ENCODE assay signal across 22 mouse cellular contexts in the genomic region with DNA sequence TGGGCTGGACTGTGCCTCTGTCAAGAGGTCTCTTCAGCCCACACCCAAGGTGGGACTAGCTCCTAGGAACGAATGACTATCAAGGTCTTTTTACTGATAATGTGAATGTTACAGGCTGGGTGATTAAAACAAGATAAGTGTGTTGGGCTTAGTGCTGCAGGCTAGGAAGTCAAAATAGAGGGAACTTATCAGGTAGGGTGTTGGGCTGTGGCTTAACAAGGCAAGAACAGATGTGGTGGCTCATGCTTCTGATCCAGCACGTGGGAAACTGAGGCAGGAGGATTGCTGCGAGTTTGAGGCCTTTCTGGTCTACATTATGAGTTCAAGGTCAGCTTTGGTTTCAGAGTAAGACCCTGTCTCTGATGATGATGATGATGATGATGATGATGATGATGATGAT.
DNase-seq lines count a peak whose midpoint lies in the region; ATAC-seq and TF ChIP-seq lines count a peak whose summit lies in the region.
"Had no signal": no experiment of that assay in that cellular context is flagged by ENCODE, and none has a peak within 500 bp of the region (broad histone marks: within the 10 kb centered on the region; RNA-seq: fewer than 3 reads in every experiment).

No protein-coding gene starts in this region.

- no peak overlapping the region for H3K9ac ChIP-seq in limb, embryonic 15.5 days
- no peak overlapping the region for H3K9ac ChIP-seq in stomach, embryonic 15.5 days
- H3K9ac ChIP-seq in stomach, postnatal 0 days (ENCODE audit: low read length): no peak overlapping the region
- no peak overlapping the region for H3K9ac ChIP-seq in midbrain, embryonic 15.5 days
- H3K9ac ChIP-seq: embryonic facial prominence, embryonic 12.5 days; forebrain, embryonic 13.5 days; forebrain, postnatal 0 days; heart, embryonic 12.5 days; hindbrain, embryonic 15.5 days had no signal

- no peak for DNase-seq in limb, embryonic 10.5 days (ENCODE audit: low spot score)
- no peak for DNase-seq in stomach, postnatal 0 days (ENCODE audit: low spot score)
- DNase-seq in layer of hippocampus, adult 9-10 months (ENCODE audit: low spot score): no peak
- DNase-seq: adrenal gland, postnatal 14 days; B cell, adult 2 months; cerebellum, adult 11-12 months; cerebellum, adult 9-10 months; cerebellum, postnatal 25 days; forebrain, postnatal 0 days; gastrocnemius, adult 2 months; gastrocnemius, postnatal 25 days had no signal

- no peaks in the 10 kb centered on the region for H3K9me3 ChIP-seq in limb, embryonic 15.5 days
- H3K9me3 ChIP-seq in limb, embryonic 10.5 days (replicated peaks): no peaks in the 10 kb centered on the region
- no peaks in the 10 kb centered on the region for H3K9me3 ChIP-seq in stomach, embryonic 15.5 days
- no peaks in the 10 kb centered on the region for H3K9me3 ChIP-seq in stomach, postnatal 0 days (ENCODE audit: control insufficient read depth, low read length)
- no peaks in the 10 kb centered on the region for H3K9me3 ChIP-seq in midbrain, embryonic 15.5 days
- H3K9me3 ChIP-seq: embryonic facial prominence, embryonic 12.5 days; forebrain, embryonic 13.5 days; heart, embryonic 12.5 days; hindbrain, embryonic 10.5 days; hindbrain, embryonic 15.5 days had no signal

- no peak overlapping the region for H3K4me2 ChIP-seq in limb, embryonic 15.5 days
- H3K4me2 ChIP-seq in stomach, embryonic 15.5 days: no peak overlapping the region
- no peak overlapping the region for H3K4me2 ChIP-seq in stomach, postnatal 0 days (replicated peaks; ENCODE audit: low read depth)
- H3K4me2 ChIP-seq in midbrain, embryonic 15.5 days: no peak overlapping the region
- H3K4me2 ChIP-seq: embryonic facial prominence, embryonic 12.5 days; forebrain, embryonic 13.5 days; heart, embryonic 12.5 days; hindbrain, embryonic 15.5 days had no signal

- no peak for TF ChIP-seq EP300 in stomach, postnatal 0 days (optimal IDR thresholded peaks at IDR 0.05)

- H3K4me3 ChIP-seq in limb, embryonic 15.5 days: no peak overlapping the region
- no peak overlapping the region for H3K4me3 ChIP-seq in limb, embryonic 10.5 days
- H3K4me3 ChIP-seq in stomach, embryonic 15.5 days (replicated peaks): no peak overlapping the region
- H3K4me3 ChIP-seq in stomach, postnatal 0 days (ENCODE audit: low read depth, low read length): no peak overlapping the region
- H3K4me3 ChIP-seq in midbrain, embryonic 15.5 days: no peak overlapping the region
- H3K4me3 ChIP-seq: embryonic facial prominence, embryonic 12.5 days; forebrain, embryonic 13.5 days; gastrocnemius, adult 2 months; heart, embryonic 12.5 days; hindbrain, embryonic 10.5 days; hindbrain, embryonic 15.5 days had no signal

- no peaks in the 10 kb centered on the region for H3K27me3 ChIP-seq in limb, embryonic 15.5 days
- no peaks in the 10 kb centered on the region for H3K27me3 ChIP-seq in limb, embryonic 10.5 days (ENCODE audit: low read depth, poor library complexity, severe bottlenecking)
- no peaks in the 10 kb centered on the region for H3K27me3 ChIP-seq in stomach, embryonic 15.5 days (replicated peaks)
- H3K27me3 ChIP-seq in stomach, postnatal 0 days (ENCODE audit: control insufficient read depth, insufficient read depth, low read length): no peaks in the 10 kb centered on the region
- no peaks in the 10 kb centered on the region for H3K27me3 ChIP-seq in midbrain, embryonic 15.5 days (replicated peaks)
- H3K27me3 ChIP-seq: embryonic facial prominence, embryonic 12.5 days; forebrain, embryonic 13.5 days; heart, embryonic 12.5 days; hindbrain, embryonic 15.5 days; Patski had no signal

- no peaks in the 10 kb centered on the region for H3K4me1 ChIP-seq in limb, embryonic 15.5 days
- H3K4me1 ChIP-seq in limb, embryonic 10.5 days: 0 out of 2 replicates have a peak, but pooled peaks cover 3% of the 10 kb centered on the region
- no peaks in the 10 kb centered on the region for H3K4me1 ChIP-seq in stomach, embryonic 15.5 days
- H3K4me1 ChIP-seq in stomach, postnatal 0 days (replicated peaks; ENCODE audit: control insufficient read depth, insufficient read depth): no peaks in the 10 kb centered on the region
- H3K4me1 ChIP-seq in midbrain, embryonic 15.5 days: no peaks in the 10 kb centered on the region
- H3K4me1 ChIP-seq: embryonic facial prominence, embryonic 12.5 days; heart, embryonic 12.5 days; hindbrain, embryonic 15.5 days had no signal

- TF ChIP-seq CTCF in stomach, postnatal 0 days (IDR thresholded peaks at IDR 0.05; ENCODE audit: low read depth): no peak

- H3K27ac ChIP-seq in limb, embryonic 15.5 days: 0 out of 2 replicates have a peak overlapping the region, but pooled peaks have one; percentile 61
- no peak overlapping the region for H3K27ac ChIP-seq in limb, embryonic 10.5 days
- no peak overlapping the region for H3K27ac ChIP-seq in stomach, embryonic 15.5 days
- no peak overlapping the region for H3K27ac ChIP-seq in stomach, postnatal 0 days (replicated peaks)
- no peak overlapping the region for H3K27ac ChIP-seq in midbrain, embryonic 15.5 days
- H3K27ac ChIP-seq: embryonic facial prominence, embryonic 12.5 days; forebrain, embryonic 13.5 days; gastrocnemius, adult 2 months; hindbrain, embryonic 10.5 days; hindbrain, embryonic 15.5 days had no signal

- no peak for ATAC-seq in limb, embryonic 15.5 days (ENCODE audit: insufficient number of reproducible peaks, low FRiP score, low TSS enrichment, low read depth)
- peak; percentile 29; the same call in 1 of the 2 replicates for ATAC-seq in stomach, embryonic 15.5 days (ENCODE audit: insufficient read depth, low FRiP score, low read depth)
- no peak for ATAC-seq in stomach, postnatal 0 days (ENCODE audit: low FRiP score, low TSS enrichment)
- ATAC-seq in megakaryocyte progenitor cell, adult 5-6 weeks (replicated peaks; ENCODE audit: poor library complexity): peak; percentile 17; the same call in 1 of the 2 replicates
- no peak for ATAC-seq in midbrain, embryonic 15.5 days (replicated peaks)
- ATAC-seq: activated CD4-positive, CD25-positive, alpha-beta regulatory T cell, adult 4 months; forebrain, embryonic 13.5 days; forebrain, postnatal 0 days; Patski had no signal

- H3K36me3 ChIP-seq in limb, embryonic 15.5 days: peaks cover 100% of the 10 kb centered on the region
- H3K36me3 ChIP-seq in limb, embryonic 10.5 days: peaks cover 68% of the 10 kb centered on the region
- peaks cover 34% of the 10 kb centered on the region for H3K36me3 ChIP-seq in stomach, embryonic 15.5 days
- H3K36me3 ChIP-seq in stomach, postnatal 0 days (ENCODE audit: control insufficient read depth, insufficient read depth, low read length): peaks cover 10% of the 10 kb centered on the region; the same call in 1 of the 2 replicates
- H3K36me3 ChIP-seq in midbrain, embryonic 15.5 days (replicated peaks): no peaks in the 10 kb centered on the region
- H3K36me3 ChIP-seq: hindbrain, embryonic 15.5 days had no signal

- WGBS in limb, embryonic 15.5 days: 90% methylated on average over 3 of the region's 3 CpGs
- WGBS in limb, embryonic 10.5 days: 91% methylated on average over 3 of the region's 3 CpGs
- WGBS in stomach, embryonic 15.5 days: 77% methylated on average over 3 of the region's 3 CpGs
- 80% methylated on average over 3 of the region's 3 CpGs for WGBS in stomach, postnatal 0 days
- 95% methylated on average over 3 of the region's 3 CpGs for WGBS in midbrain, embryonic 15.5 days

Comparison
In these comparisons a context has a peak if more than half of its experiments do, and no peak if none do; other contexts are left out.
1. ATAC-seq: peak in stomach, embryonic 15.5 days (single experiment) and megakaryocyte progenitor cell, adult 5-6 weeks (single experiment); none in limb, embryonic 15.5 days (single experiment), stomach, postnatal 0 days (single experiment) and midbrain, embryonic 15.5 days (single experiment).